Mouse (Mus musculus) bone marrow, adult 2 months (tissue): ENCODE results near the gene Arhgap42.

ENCODE experiments used
- CTCF ChIP-seq: fragments of 200-500 bp; IDR thresholded peaks from 2 replicates; pipeline ENCODE4 v1.5.1; 2011; ENCODE audit warnings: low read length, control low read depth; ENCODE audit not compliant: control insufficient read depth, insufficient read depth
- POLR2A ChIP-seq: fragments of 200-500 bp; IDR thresholded peaks from 2 replicates; pipeline ENCODE4 v1.6.1; 2011; ENCODE audit warnings: low read depth, mild to moderate bottlenecking, control low read depth, low read length, borderline replicate concordance; ENCODE audit not compliant: control insufficient read depth

DNA sequence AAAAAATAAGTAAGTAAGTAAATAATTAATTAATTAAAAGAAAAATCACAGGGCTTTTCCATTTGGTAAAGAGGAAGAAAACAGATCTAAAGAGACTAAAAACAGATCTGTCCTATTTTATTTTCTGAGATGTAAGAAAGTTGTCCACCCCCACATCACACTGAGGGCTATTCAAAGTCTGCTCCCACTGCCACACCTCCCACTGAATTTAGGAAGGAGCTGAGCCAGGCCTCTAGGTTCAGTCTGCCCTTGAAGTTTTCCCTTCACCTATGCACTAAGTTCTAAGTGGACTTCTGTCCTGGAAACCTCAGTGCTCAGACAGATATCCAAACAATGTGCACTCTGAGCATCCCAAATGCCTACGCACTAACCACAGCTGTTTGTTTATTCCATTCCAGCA is 15.9 kb upstream of the Arhgap42 start:
- TF ChIP-seq CTCF (no peak), POLR2A (no peak)
